Mouse (Mus musculus) CH12.LX (cell line): ENCODE results near the gene Cacna1c.

Source experiments
- CTCF ChIP-seq, 2 experiments: IDR thresholded peaks in 1 of 2; conservative IDR thresholded peaks in 1 of 2; 2 replicates each; pipeline ENCODE4 v1.5.1; 2011 to 2012; ENCODE audit warnings: low read depth in 2 of 2, low read length in 2 of 2, improper control_type of control experiment in 1 of 2, inconsistent platforms in 1 of 2, mild to moderate bottlenecking in 1 of 2, moderate library complexity in 1 of 2
- ELF1 ChIP-seq: IDR thresholded peaks from 2 replicates; pipeline ENCODE4 v1.6.1; 2014; ENCODE audit warnings: low read depth, mild to moderate bottlenecking, inconsistent platforms, low read length, improper control_type of control experiment
- GABPA ChIP-seq: IDR thresholded peaks from 2 replicates; pipeline ENCODE4 v1.6.1; 2012; ENCODE audit warnings: low read depth, low read length, improper control_type of control experiment, inconsistent platforms; ENCODE audit not compliant: insufficient replicate concordance
- HCFC1 ChIP-seq: IDR thresholded peaks from 2 replicates; pipeline ENCODE4 v1.6.1; 2012; ENCODE audit warnings: low read depth, mild to moderate bottlenecking, inconsistent platforms, low read length, improper control_type of control experiment
- MAFK ChIP-seq: IDR thresholded peaks from 2 replicates; pipeline ENCODE4 v1.6.1; 2011; ENCODE audit warnings: low read length, improper control_type of control experiment; ENCODE audit not compliant: insufficient replicate concordance
- MEF2A ChIP-seq: IDR thresholded peaks from 2 replicates; pipeline ENCODE4 v1.6.1; 2014; ENCODE audit warnings: low read depth, mild to moderate bottlenecking, inconsistent platforms, low read length, improper control_type of control experiment, borderline replicate concordance
- POLR2A ChIP-seq: IDR thresholded peaks from 2 replicates; pipeline ENCODE4 v1.6.1; 2011; ENCODE audit warnings: low read depth, mild to moderate bottlenecking, improper control_type of control experiment, low read length
- SIN3A ChIP-seq: IDR thresholded peaks from 2 replicates; pipeline ENCODE4 v1.6.1; 2012; ENCODE audit warnings: low read length, improper control_type of control experiment, inconsistent platforms
- ZNF384 ChIP-seq: IDR thresholded peaks from 2 replicates; pipeline ENCODE4 v1.6.1; 2012; ENCODE audit warnings: low read depth, low read length, improper control_type of control experiment, inconsistent platforms

DNA sequence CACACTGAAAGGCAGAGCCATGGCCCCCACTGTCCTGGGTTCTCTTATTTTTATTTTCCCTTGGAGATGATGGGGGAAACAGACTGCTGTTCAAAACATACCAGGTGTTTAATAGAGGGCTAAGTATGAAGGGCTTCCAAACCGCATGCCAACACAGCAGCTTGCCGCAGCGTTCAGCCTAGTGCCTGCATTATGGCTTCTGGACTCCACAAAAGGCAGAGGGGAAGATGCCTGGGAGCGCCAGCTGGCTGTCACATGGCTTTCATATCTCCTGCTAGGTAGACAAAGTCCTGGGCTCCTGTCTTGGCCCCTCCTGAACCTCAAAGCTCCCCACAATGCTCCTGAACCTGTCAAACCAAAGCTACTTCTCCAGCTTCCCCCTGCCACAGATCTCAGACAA lies 254.4 kb downstream of the Cacna1c start:
- TF ChIP-seq CTCF (conservative IDR thresholded peaks at IDR 0.05 in 1 of 2, IDR thresholded peaks at IDR 0.05 in 1 of 2; ENCODE audit: low read depth in 2 of 2, low read length in 2 of 2) (no peak), POLR2A (no peak), HCFC1 (no peak), SIN3A (no peak), ELF1 (no peak), MAFK (no peak), ZNF384 (no peak), MEF2A (no peak), GABPA (no peak)
